Mouse (Mus musculus): Measurements from ENCODE around the gene Iqcf3.

Iqcf3 gene

GRCm38 (mm10) chr9:106470991-106471750 is 90.3 kb downstream of the Iqcf3 start:
- DNase-seq (ENCODE audit: low spot score) = no peak

- no peak for DNase-seq (ENCODE audit: low spot score)
Observed at GRCm38 (mm10) chr9:106469776-106470175, 91.7 kb downstream of the Iqcf3 start.

- DNase-seq (ENCODE audit: low spot score) = no peak
Observed at GRCm38 (mm10) chr9:106469317-106469716, 92.1 kb downstream of the Iqcf3 start.

GRCm38 (mm10) chr9:106467746-106468145 is 93.7 kb downstream of the Iqcf3 start:
- no peak for DNase-seq (ENCODE audit: low spot score)

GRCm38 (mm10) chr9:106466721-106467120 is 94.7 kb downstream of the Iqcf3 start:
- no peak for DNase-seq (ENCODE audit: low spot score)

GRCm38 (mm10) chr9:106465571-106466200 is 95.7 kb downstream of the Iqcf3 start, which contains the start of gene Gpr62:
Gene Gpr62, minus strand, starts transcription at chr9:106465938.
- DNase-seq (ENCODE audit: low spot score) = no peak

GRCm38 (mm10) chr9:106464751-106465541 is 96.5 kb downstream of the Iqcf3 start:
- no peak for DNase-seq (ENCODE audit: low spot score)

- DNase-seq (ENCODE audit: low spot score) = no peak
Observed at GRCm38 (mm10) chr9:106463122-106464063, 98.0 kb downstream of the Iqcf3 start.

GRCm38 (mm10) chr9:106462430-106462800 is 99.0 kb downstream of the Iqcf3 start:
- no peak for DNase-seq (ENCODE audit: low spot score)

GRCm38 (mm10) chr9:106461641-106462429 is 99.6 kb downstream of the Iqcf3 start:
- DNase-seq (ENCODE audit: low spot score) = no peak

GRCm38 (mm10) chr9:106461026-106461415 is 100.4 kb downstream of the Iqcf3 start:
- DNase-seq (ENCODE audit: low spot score) = no peak

- DNase-seq (ENCODE audit: low spot score) = no peak
Observed at GRCm38 (mm10) chr9:106460401-106461025, 100.9 kb downstream of the Iqcf3 start.

- no peak for DNase-seq (ENCODE audit: low spot score)
Observed at GRCm38 (mm10) chr9:106459946-106460345, 101.5 kb downstream of the Iqcf3 start.

- no peak for DNase-seq (ENCODE audit: low spot score)
Observed at GRCm38 (mm10) chr9:106457920-106458319, 103.5 kb downstream of the Iqcf3 start.

GRCm38 (mm10) chr9:106457163-106457559 is 104.3 kb downstream of the Iqcf3 start:
- no peak for DNase-seq (ENCODE audit: low spot score)

- DNase-seq (ENCODE audit: low spot score) = no peak
Observed at GRCm38 (mm10) chr9:106456325-106457162, 104.9 kb downstream of the Iqcf3 start.

GRCm38 (mm10) chr9:106454888-106455681 is 106.3 kb downstream of the Iqcf3 start:
- DNase-seq (ENCODE audit: low spot score) = no peak

GRCm38 (mm10) chr9:106454071-106454761 is 107.2 kb downstream of the Iqcf3 start:
- DNase-seq (ENCODE audit: low spot score) = no peak
